Mouse (Mus musculus) bone marrow macrophage, adult 2 months (primary cell): ENCODE results near the gene C77080.

ENCODE experiments used
- CTCF ChIP-seq: IDR thresholded peaks from 2 replicates; pipeline ENCODE4 v1.5.1; 2012; ENCODE audit warnings: low read depth, mild to moderate bottlenecking, low read length, moderate library complexity
- POLR2A ChIP-seq: IDR thresholded peaks from 2 replicates; pipeline ENCODE4 v1.6.1; 2012; ENCODE audit warnings: mild to moderate bottlenecking, low read depth, low read length, borderline replicate concordance

DNA sequence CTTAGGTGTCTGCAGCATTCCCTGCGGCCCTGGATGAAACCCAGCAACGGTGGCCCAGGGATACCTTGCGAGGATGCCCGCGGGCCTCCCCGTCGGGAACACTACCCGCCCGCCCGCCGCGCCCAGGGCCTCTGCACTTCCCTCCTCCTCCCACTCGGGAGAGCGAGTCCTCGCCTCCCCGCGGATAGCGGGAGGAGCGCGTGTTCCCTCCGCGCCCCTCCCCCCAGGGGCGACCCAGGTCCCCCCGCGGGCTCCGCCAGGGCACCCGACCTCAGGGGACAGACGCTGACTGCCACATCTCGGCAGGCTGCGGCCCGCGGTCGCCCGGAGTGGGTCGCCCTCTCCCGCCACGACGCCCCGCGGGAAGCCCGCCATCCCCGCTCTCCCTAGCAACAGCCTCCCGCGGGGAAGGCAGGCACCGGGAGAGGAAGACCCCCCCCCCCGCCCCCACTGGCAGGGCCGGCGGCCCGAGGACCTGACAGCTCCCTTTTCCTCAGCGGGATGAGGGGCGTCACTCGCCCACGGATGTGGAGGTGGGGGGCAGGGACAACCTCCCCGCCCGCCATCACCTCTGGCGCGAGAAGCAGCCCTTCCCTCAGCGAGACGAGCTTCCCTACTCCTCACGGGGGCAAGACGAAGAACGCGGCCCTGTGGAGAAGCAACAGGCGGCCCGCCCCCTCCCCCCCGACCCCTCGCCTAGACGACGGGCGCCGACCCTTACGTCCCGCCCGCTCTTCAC, 72.2 kb downstream of the C77080 start:
- TF ChIP-seq CTCF (no peak), POLR2A (no peak)
